Comparison of ENCODE assay signal across 8 mouse cellular contexts in genomic region chr1:183442015-183442774, GRCm38 (mm10). TPM values are rescaled to one million over a fixed set of nuclear protein-coding genes. Genes with fewer than 3 reads are reported as not detected.
DNase-seq lines count a peak whose midpoint lies in the region; ATAC-seq and TF ChIP-seq lines count a peak whose summit lies in the region.

No protein-coding gene starts in this region.

- intact Hi-C loops in heart, postnatal 14 days (cut with DNase I) = loop anchor here (1.0 kb wide), 1 partner anchor 215 kb away; no protein-coding TSS in a partner anchor

- in situ Hi-C loops in ES-E14 (cut with MboI; ENCODE audit: low sequenced_read_pairs in 2 of 2, unreplicated experiment in 2 of 2) = no loop called here

- no peak overlapping the region for H3K4me2 ChIP-seq in forebrain, embryonic 15.5 days (replicated peaks)

- no peaks in the 10 kb centered on the region for H3K9me3 ChIP-seq in ES-E14 (ENCODE audit: control insufficient read depth, insufficient read depth, low read depth, low read length)
- no peaks in the 10 kb centered on the region for H3K9me3 ChIP-seq in forebrain, embryonic 15.5 days

- peaks cover 0 to 2% of the 10 kb centered on the region in 2 experiments; a peak in 1 of 4 replicates for H3K4me1 ChIP-seq in ES-E14 (ENCODE audit: control insufficient read depth in 2 of 2, insufficient read depth in 2 of 2, low read length in 2 of 2, poor library complexity in 1 of 2)
- H3K4me1 ChIP-seq in forebrain, embryonic 15.5 days = no peaks in the 10 kb centered on the region

- no peaks in the 10 kb centered on the region for H3K36me3 ChIP-seq in ES-E14 (ENCODE audit: control insufficient read depth, insufficient read depth, low read length, poor library complexity, severe bottlenecking)
- no peaks in the 10 kb centered on the region for H3K36me3 ChIP-seq in forebrain, embryonic 15.5 days

- TF ChIP-seq CTCF in layer of hippocampus, adult 2 months (conservative IDR thresholded peaks at IDR 0.05) = peak; percentile 96

- H3K4me3 ChIP-seq in ES-E14 (ENCODE audit: insufficient read depth in 1 of 2, low read depth in 1 of 2, low read length in 2 of 2, poor library complexity in 1 of 2, severe bottlenecking in 1 of 2) = no peak overlapping the region
- H3K4me3 ChIP-seq in forebrain, embryonic 15.5 days = no peak overlapping the region
- no peak overlapping the region for H3K4me3 ChIP-seq in layer of hippocampus, adult 2 months

- no peak overlapping the region for H3K27ac ChIP-seq in ES-E14 (ENCODE audit: insufficient read depth, low read depth, low read length, poor library complexity, severe bottlenecking)
- H3K27ac ChIP-seq in forebrain, embryonic 15.5 days (replicated peaks) = no peak overlapping the region
- no peak overlapping the region for H3K27ac ChIP-seq in layer of hippocampus, adult 2 months

- 23% methylated on average over 19 of the region's 19 CpGs for WGBS in forebrain, embryonic 15.5 days

- peak; percentile 71 for ATAC-seq in forebrain, embryonic 15.5 days (replicated peaks)

- H3K27me3 ChIP-seq in forebrain, embryonic 15.5 days = no peaks in the 10 kb centered on the region

- H3K9ac ChIP-seq in ES-E14 (ENCODE audit: insufficient read depth, low read depth, low read length, poor library complexity, severe bottlenecking) = no peak overlapping the region
- no peak overlapping the region for H3K9ac ChIP-seq in forebrain, embryonic 15.5 days (replicated peaks)

- DNase-seq in ES-E14 (ENCODE audit: low read depth, low spot score) = peak; percentile 83
- peak; percentile 48 for DNase-seq in c-Kit-positive CD71-positive TER-119-negative erythroid progenitor cells, embryonic 14.5 days (ENCODE audit: low read depth)
- DNase-seq in heart, postnatal 14 days = peak; percentile 77 to 87
- peak; percentile 70 to 86 for DNase-seq in layer of hippocampus, adult 2 months (ENCODE audit: low spot score in 2 of 2)
- peak; percentile 86 for DNase-seq in lung, postnatal 10 days
- DNase-seq in ovary, postnatal 36 days (ENCODE audit: low spot score) = peak; percentile 67
- DNase-seq in thymus, postnatal 10 days (ENCODE audit: low spot score in 2 of 2) = peak; percentile 67 to 77

TF ChIP-seq in ES-E14, 5 proteins besides CTCF, POLR2A, EP300 and RAD21:
- no peak for TF ChIP-seq MAFK (IDR thresholded peaks at IDR 0.05; ENCODE audit: insufficient read depth, low read depth, low read length)
- TF ChIP-seq ZC3H11A (IDR thresholded peaks at IDR 0.05; ENCODE audit: borderline replicate concordance, low read depth, low read length) = peak; percentile 89
TF ChIP-seq in ES-E14: peak in this region for 1.

RNA-seq across cellular contexts. Expression of gene Hhipl2, which starts 24.2 kb away (rescaled TPM):
- 0.26 and 0.40 TPM in 2 replicates for total RNA-seq in ES-E14 (2012; rRNA removed)
- polyA plus RNA-seq in forebrain, embryonic 15.5 days (2015; fragmentation: Nextera tagmentation; extraction: Ambion mirVana) = 0.13 and 0.60 TPM in 2 replicates
- total RNA-seq in heart, postnatal 14 days (2021) = under 1 TPM in 1 of 2 experiments, not detected in 1; 0.07 TPM
- total RNA-seq in layer of hippocampus, adult 2 months (2021) = under 1 TPM; 0.33 to 0.39 TPM

RNA-seq across cellular contexts. Expression of gene Taf1a, which starts 53.4 kb away (rescaled TPM):
- total RNA-seq in ES-E14 (2012; rRNA removed) = 20.7 and 20.8 TPM in 2 replicates
- polyA plus RNA-seq in forebrain, embryonic 15.5 days (2015; fragmentation: Nextera tagmentation; extraction: Ambion mirVana) = 17.3 and 20.0 TPM in 2 replicates
- total RNA-seq in heart, postnatal 14 days (2021) = 10 to 100 TPM in 1 of 2 experiments, 1 to 10 TPM in 1; 9.6 to 13.0 TPM
- total RNA-seq in layer of hippocampus, adult 2 months (2021) = 10 to 100 TPM; 19.3 to 20.5 TPM
